Mouse (Mus musculus) heart, embryonic 13.5 days (tissue): ENCODE results near the gene Ush2a. TPM values are rescaled to one million over a fixed set of nuclear protein-coding genes. Genes with fewer than 3 reads are reported as not detected.

Source experiments
- ATAC-seq: fragments of 200-750 bp; cut with Nextera tagmentation; 2 replicates; pipeline ENCODE4 v1.8.0; 2017; ENCODE audit warnings: moderate TSS enrichment; ENCODE audit not compliant: insufficient number of reproducible peaks, low FRiP score, low TSS enrichment; ENCODE audit errors: extremely low read depth
- H3K27ac ChIP-seq: fragments of 300-500 bp; sonication (generic); replicated peaks from 2 replicates; pipeline ENCODE4 v1.5.1; 2015; ENCODE audit warnings: moderate library complexity, mild to moderate bottlenecking, inconsistent platforms
- H3K27me3 ChIP-seq: fragments of 300-500 bp; sonication (generic); replicated peaks from 2 replicates; pipeline ENCODE4 v1.6.1; 2015; ENCODE audit warnings: mild to moderate bottlenecking, inconsistent platforms
- H3K36me3 ChIP-seq: fragments of 300-500 bp; sonication (generic); 2 replicates; pipeline ENCODE4 v1.6.1; 2015; ENCODE audit warnings: mild to moderate bottlenecking, inconsistent platforms
- H3K4me1 ChIP-seq: fragments of 300-500 bp; sonication (generic); 2 replicates; pipeline ENCODE4 v1.6.1; 2015; ENCODE audit warnings: inconsistent platforms
- H3K4me2 ChIP-seq: fragments of 300-500 bp; sonication (generic); 2 replicates; pipeline ENCODE4 v1.6.1; 2015; ENCODE audit warnings: inconsistent platforms, mild to moderate bottlenecking, moderate library complexity
- H3K4me3 ChIP-seq: fragments of 300-500 bp; sonication (generic); 2 replicates; pipeline ENCODE4 v1.5.1; 2015; ENCODE audit warnings: moderate library complexity, mild to moderate bottlenecking, inconsistent platforms
- H3K9ac ChIP-seq: fragments of 300-500 bp; sonication (generic); 2 replicates; pipeline ENCODE4 v1.6.1; 2015; ENCODE audit warnings: inconsistent platforms, mild to moderate bottlenecking, moderate library complexity
- H3K9me3 ChIP-seq: fragments of 300-500 bp; sonication (generic); 2 replicates; pipeline ENCODE4 v1.6.1; 2016; ENCODE audit warnings: inconsistent platforms
- WGBS: fragments of 180-500 bp; shearing (Covaris S2); methylation state at CpG from one replicate; pipeline ENCODE4 v1.1.7; 2015; ENCODE audit warnings: mixed read lengths; 5-methylcytosine and 5-hydroxymethylcytosine counted together
- polyA plus RNA-seq: library from polyadenylated mRNA; unstranded; fragments of >200 nt; fragmentation: Nextera tagmentation; extraction: Ambion mirVana; gene quantifications from 2 replicates; pipeline ENCODE4 v1.2.1, GENCODE M21; 2015

Gene Ush2a
- polyA plus RNA-seq, 1 experiment from 2014 or later: 0.07 TPM

- peak overlapping the region; percentile 34 for H3K9ac ChIP-seq
- peaks cover 16% of the 10 kb centered on the region for H3K4me1 ChIP-seq
- H3K36me3 ChIP-seq: no peaks in the 10 kb centered on the region
- 5% methylated on average over 16 of the region's 16 CpGs for WGBS
- ATAC-seq: no peak
- peaks cover 20% of the 10 kb centered on the region for H3K27me3 ChIP-seq
- H3K27ac ChIP-seq: peak overlapping the region; percentile 25; the same call in 1 of the 2 replicates
- peak overlapping the region; percentile 30 for H3K4me3 ChIP-seq
- H3K4me2 ChIP-seq: peak overlapping the region; percentile 61
- no peaks in the 10 kb centered on the region for H3K9me3 ChIP-seq
Observed at GRCm38 (mm10) chr1:189012846-189013586, 751.2 kb downstream of the Ush2a start.

DNA sequence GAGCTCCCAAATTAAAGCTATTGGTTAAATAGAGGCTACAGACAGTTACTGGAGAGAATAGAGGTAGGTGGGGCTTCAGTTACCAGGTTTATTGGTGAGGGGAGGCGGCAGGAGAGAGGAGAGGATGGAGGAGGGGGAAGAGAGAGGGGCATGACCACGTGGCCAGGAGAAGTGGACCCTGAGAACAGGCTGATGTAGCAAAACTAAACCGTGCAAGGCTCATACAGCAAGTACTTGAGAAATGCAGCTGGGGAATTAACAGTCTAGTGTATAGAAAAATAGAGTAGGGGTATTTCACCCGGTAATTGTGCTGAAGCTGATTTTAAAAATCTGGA is 751.7 kb downstream of the Ush2a start:
- Histone ChIP-seq H3K27ac (peak overlapping the region; percentile 25; the same call in 1 of the 2 replicates), H3K4me3 (peak overlapping the region; percentile 30; the same call in 1 of the 2 replicates), H3K36me3 (no peaks in the 10 kb centered on the region), H3K4me1 (peaks cover 16% of the 10 kb centered on the region), H3K9me3 (no peaks in the 10 kb centered on the region), H3K9ac (peak overlapping the region; percentile 34), H3K27me3 (peaks cover 20% of the 10 kb centered on the region), H3K4me2 (peak overlapping the region; percentile 61)
- 10% methylated on average over 4 of the region's 4 CpGs for WGBS
- no peak for ATAC-seq
